Mouse (Mus musculus): ENCODE data around the gene Il17c. TPM values are rescaled to one million over a fixed set of nuclear protein-coding genes. Genes with fewer than 3 reads are reported as not detected.

Gene Il17c
- total RNA-seq, 2 experiments from 2014 or later = not detected

DNA sequence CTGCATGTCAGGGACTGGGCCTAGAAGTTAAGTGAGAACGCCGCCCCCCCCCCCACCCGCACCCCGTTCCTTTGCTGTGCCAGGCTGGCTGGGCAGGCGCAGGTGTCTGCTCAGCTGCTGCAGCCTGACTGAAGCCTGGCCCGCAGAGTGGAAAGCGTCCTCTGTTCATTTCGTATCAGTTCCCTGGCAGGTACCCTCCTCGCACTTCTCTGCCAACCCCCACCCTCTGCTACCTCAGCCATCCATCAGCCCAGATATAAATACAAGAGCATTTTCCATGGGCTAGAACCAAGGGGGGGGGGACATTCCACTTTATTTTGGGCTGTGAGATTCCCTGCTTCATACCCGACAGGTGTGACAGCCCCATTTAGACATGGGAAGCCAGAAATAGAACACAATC lies 30.3 kb downstream of the Il17c start:
- DNase-seq (ENCODE audit: low spot score) = no peak
- intact Hi-C loops (cut with DNase I) = no loop called here

DNA sequence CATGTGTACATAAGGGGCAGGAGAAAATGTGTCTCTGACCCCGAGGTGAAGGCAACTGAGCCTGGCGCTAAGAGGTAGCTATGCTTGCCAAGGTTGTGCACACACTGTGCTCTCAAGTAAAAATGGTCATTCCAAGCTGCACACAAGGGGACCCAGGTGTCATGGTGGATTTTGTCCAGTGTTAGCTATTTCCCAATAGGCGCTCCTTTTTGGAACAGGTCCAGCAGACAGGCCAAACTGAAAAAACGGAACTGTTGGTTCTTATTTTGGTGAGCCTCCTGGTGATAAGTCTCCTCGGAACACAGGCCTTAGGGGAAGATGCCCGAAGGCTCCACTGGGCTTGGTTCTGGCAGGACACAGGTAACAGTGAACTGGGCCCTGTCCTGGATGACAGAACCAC lies 32.6 kb downstream of the Il17c start:
- intact Hi-C loops (cut with DNase I) = no loop called here
- no peak for DNase-seq (ENCODE audit: low spot score)

DNA sequence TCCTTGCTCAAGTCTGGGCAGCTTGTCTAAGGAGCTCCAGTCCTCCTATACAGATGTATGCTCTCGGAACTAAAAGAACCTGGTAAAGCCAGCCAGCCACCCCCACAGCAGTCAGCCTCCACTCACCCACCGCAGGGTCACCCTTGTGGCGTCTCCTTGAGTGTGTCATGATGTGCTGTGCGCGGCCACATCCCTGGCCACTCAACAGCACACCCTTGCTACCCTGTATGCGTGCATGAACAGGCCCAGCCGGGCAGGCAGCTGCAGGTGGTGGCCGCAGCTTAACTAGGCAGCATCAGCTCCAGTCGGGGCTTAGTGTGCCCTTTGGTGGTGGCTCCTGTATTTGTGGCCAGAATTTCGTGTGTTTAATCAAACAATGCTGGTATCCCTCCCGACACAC lies 35.4 kb downstream of the Il17c start:
- no peak for DNase-seq (ENCODE audit: low spot score)
- intact Hi-C loops (cut with DNase I) = no loop called here

DNA sequence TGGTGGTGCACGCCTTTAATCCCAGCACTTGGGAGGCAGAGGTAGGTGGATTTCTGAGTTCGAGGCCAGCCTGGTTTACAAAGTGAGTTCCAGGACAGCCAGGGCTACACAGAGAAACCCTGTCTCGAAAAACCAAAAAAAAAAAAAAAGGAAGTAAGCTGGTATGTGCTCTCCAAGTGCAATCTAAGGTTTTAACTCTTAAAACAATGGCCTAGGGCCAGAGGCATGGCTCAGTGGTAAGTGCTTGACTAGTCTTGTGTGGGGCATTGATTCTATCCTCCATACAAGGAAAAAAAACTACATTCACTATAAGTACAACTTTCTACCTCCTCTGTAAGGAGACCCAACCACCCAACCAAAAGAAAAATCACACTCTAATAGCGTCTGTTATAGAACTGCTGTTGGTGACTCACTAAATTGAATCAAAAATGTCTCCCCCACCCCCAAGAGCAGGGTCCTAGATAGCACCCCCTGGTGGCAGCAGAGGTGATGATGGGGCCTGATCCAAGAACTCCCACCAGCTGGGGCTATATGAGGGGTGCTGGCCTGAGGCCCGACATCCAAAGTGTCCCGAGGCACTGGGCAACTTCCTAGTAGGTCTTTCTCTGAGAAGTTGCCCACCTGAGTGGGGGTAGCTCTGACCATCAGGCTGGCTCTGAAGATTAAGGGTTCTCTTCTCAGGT lies 37.5 kb downstream of the Il17c start:
- DNase-seq (ENCODE audit: low spot score) = no peak
- intact Hi-C loops (cut with DNase I) = no loop called here

DNA sequence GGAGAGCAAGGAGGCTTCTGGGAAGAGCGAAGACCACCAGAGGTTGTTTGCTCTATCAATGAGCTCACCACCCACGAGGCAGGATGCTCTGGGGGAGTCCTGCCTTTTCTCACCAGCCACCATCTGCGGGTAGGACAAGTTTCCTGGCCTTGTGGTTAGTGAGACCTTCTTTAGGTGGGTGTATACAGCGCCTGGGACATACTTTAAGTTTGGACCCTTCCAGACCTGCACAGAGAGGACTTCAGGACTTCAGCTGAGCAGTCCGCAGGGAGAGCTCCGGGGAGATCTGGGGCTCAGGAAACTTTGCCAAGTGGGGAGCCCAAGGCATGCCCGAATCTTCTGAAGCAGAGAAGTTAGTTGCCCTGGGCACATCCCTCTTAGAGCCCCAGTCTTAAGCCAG lies 38.2 kb downstream of the Il17c start:
- no peak for DNase-seq (ENCODE audit: low spot score)
- intact Hi-C loops (cut with DNase I) = no loop called here

DNA sequence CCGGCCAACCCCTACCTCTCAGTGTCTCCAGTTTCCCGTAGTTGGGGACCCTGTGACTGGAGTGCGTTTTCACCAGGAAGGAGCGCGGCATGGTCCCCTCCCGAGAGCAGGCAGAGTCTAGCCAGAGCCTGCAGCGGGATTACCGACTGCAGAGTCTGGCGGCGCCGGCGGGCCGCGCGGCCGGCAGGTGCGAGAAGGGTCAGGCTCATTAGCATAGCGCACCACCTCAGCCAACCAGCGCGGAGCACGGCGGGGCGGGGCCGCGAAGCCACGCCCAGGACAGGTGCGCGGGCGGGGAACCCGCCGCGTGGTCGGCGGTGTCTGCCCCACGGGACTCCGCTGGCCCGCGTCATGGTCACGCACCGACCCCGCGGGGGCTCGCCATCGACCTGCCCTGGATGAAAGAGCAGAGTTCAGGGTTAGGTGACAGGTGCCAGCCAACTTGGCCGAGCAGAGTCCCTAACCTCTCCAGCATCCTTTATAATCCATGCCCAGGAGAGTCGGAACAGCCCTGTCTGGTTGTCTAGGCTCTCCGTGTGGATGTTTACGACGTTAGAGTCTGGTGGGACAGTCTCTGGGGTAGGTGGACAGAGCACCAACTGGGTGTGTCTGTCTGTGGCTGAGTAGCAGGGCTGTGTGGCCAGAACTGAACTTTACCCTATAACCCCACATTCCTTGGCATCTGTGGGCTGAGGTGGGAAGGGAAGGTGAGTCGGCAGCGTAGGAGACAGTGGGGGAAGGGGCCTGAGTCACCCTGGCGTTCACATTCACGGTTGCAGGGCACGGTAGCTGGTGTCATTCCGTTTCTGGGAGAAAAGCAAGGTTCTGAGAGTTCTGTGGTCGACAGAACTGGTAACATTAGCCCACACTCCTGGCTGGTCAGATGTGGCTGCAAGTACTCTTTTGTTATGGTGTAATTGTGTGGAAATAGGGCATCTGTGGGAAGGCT lies 39.0 kb downstream of the Il17c start, which contains the start of gene Snai3:
Snai3 (minus strand) TSS at position 210 of the 949 bp plus-strand sequence.
- DNase-seq (ENCODE audit: low spot score) = no peak
- intact Hi-C loops (cut with DNase I) = no loop called here

DNA sequence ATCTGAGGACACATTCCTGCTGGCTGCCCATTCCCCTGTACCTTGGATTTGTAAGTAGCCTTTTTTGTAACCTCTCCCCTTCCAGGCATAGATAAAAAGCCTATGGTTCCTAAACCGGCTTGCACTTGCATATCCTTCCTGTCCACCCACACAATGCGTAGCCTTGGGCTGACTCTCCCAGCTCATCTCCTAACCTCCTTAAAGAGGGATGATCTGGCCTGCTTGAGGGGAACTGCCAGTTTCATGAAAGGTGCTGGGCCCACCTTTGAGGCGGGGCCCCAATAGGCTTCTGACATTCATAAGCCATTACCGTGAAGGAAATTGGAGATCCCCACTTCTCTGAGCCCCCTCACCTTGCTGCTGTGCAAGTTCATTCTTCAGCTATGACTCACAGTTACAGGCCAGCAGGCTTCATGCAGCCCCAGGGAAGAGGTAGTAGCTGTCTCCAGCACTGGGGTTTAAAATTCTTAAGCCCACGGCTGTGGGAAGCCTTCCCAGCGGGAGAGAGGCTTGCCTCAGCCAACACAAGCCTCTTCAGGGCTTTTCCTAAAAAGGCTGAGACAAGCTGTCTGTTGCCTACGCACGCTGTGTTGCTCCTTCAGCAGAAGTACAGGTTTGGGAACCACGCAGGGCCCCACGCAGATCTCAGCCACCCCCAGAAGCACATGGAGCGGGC lies 39.8 kb downstream of the Il17c start:
- intact Hi-C loops (cut with DNase I) = no loop called here
- DNase-seq (ENCODE audit: low spot score) = no peak

DNA sequence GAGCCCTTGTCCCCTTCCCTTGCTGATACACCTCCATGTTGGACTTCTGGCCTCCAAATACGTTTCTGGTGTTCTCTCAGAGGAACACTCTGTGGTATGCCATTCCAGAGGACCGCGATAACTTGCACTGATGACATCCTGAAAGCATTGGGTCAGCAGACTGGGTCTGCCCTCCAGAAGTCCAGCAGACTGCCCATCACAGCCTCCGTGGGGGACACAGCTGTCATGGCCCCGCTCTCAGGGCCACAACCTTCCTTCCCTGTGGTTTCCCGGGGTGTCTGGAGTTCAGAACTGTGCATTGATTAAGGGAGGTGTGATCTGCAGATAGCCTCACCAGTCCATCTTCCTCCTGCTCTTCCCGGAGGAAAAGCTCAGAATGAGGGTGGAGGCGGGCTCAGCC lies 40.7 kb downstream of the Il17c start:
- DNase-seq (ENCODE audit: low spot score) = no peak
- intact Hi-C loops (cut with DNase I) = no loop called here

DNA sequence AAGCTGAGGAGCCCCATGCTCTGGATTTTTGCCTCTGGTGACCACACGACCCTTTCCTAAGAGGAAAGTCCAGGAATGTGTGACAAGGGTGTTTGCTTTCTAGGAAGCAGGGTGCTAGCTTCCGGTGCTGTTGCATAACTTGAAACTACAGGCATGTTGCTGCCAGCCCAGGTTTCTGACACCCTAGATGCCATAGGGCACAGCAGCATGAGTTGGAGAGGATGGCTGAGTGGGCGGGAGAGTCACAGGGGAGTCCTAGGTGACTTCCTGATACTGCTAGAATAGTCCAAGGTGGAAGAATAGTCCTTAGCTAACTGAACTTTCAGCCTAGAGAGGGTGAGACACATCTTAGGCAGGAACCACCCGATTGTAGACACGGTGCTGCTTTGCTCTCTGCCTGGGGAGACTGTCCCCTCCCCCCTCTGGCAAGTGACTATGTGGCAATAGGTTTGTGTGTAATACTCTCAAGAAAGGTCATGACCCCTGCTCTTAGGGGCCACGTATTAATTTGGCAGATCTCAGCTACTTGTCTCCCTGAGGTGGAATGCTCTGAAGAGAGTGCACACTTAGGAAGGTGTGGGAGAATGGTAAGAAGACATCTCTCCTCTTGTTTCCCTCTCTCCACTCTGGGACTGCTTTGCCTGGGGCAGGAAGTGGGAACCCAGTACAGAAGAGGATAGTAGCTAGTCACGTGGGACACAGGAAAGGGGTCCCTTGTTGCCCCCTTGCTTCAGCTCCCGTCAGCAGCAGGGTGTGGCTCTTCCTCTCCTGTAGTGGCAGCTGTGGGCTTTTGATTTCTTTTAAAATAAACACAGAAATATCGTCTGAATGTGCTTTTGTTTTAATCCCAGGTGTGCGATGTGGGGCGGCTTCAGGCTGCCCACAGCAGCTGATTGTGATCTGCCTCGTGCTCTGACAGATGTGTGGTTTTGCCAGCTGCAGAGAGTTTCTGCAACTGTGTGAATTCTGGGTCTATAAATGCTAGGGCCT lies 42.1 kb downstream of the Il17c start:
- no peak for DNase-seq (ENCODE audit: low spot score)
- intact Hi-C loops (cut with DNase I) = no loop called here

DNA sequence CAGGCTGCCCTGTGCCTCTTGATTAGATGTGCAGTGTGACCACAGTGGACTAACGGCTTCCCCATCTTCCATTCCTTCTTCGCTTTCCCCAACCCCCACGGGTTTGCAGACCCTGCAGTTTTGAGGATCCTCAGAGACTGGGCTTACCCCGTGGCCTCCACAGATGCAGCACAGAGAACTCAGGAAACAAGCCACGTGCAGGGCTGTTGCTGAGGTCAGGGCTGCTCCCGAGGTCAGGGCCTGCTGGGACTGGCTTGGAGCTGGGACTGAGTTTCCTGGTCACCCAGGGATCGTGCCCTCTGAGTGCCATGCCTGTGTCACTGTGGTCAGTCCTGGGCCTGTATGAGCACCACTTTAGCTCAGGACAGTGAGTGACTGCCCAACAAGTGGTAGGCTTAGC lies 43.2 kb downstream of the Il17c start:
- intact Hi-C loops (cut with DNase I) = no loop called here
- DNase-seq (ENCODE audit: low spot score) = no peak

DNA sequence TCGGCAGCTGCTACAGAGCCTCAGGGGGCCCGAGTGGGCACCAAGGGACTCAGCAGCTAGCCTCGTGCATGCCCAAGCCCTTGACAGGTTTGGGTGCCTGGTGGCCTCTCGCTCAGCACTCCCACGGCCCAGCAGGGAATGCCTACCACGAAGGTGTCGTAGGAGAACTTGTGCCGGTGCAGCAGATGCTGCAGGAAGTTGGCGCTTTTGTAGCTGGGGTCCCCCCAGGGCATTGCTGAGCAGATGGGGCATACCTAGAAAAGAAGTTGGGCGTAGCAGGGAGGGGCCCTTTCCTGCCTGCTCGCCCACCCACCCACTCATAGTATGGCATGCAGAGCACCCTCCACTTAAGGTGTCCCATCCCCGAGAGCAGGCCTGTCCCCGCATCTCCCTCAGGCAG lies 46.0 kb downstream of the Il17c start:
- no peak for DNase-seq (ENCODE audit: low spot score)
- intact Hi-C loops (cut with DNase I) = no loop called here

DNA sequence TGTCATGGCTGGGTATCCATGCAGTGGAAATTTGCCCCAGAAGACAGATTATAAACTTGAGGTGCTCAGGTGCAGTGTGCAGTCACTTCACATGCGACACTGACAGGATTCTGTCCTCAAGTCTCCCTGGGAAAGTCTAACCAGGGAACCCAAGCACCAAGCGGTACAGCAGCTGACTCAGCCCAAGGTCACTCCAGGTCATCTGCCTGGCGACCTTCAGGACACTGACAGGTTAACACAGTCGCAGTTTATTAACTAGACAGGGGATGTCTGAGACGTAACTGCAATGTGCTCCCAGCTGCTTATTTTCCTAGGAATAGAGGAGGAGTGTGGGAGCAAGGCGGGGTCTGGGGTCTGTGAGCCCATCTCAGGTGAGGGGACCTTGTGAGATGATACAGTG lies 47.6 kb downstream of the Il17c start:
- no peak for DNase-seq (ENCODE audit: low spot score)

DNA sequence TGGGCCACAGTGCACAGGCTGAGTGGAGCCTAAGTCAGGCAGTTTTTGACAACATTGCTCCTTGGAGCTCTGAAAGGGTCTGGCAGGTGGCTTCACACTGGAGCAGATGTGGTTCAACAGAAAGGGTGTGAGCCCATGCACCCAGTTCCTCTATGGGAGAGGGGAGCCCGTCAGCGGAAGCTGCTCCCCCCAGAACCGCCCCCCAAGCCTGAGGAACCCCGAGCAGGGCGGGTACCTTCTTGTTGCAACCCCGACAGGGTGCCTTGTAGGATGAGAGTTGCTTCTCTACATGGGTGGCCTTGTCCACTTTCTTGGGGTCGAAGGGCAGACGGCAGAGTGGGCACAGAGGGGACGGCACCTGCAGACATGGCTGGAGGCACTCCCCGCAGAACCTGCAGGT lies 48.1 kb downstream of the Il17c start:
- DNase-seq (ENCODE audit: low spot score) = no peak
- intact Hi-C loops (cut with DNase I) = no loop called here

More for the DNA sequence above, 47.6 kb downstream of the Il17c start:
- intact Hi-C loops (cut with DNase I) = no loop called here

DNA sequence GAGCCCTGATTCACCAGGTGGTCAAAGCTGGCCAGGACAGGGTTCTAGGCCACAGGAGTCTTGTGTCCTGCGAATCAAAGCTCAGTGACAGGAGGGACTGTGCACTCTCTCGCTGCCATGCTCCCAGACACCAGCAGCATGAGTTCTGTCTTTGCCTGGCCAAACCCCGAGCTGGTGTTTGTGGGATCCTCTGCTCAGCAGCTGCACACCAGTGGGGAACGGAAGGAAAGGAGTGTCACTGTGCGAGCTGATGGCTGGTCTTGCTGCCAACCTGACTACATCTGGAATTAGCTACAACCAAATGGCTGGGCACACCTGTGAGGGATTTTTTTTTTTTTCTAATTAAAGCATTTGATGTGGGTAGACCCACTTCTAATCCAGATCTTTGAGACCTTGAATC lies 48.9 kb downstream of the Il17c start:
- intact Hi-C loops (cut with DNase I) = no loop called here
- DNase-seq (ENCODE audit: low spot score) = no peak

Small RNA genes within 50 kb of the gene (microRNA-seq; reads per million reads assigned to microRNA genes)
- not detected for gene Gm24366

Other genes starting within 250 kb of the Il17c start
- gene Zfpm1, start 139.9 kb upstream of the Il17c start, total RNA-seq (2021) = 10 to 100 TPM; 21.3 to 22.6 TPM
- not detected for gene Trhr2, start 61.3 kb upstream of the Il17c start, total RNA-seq (2021)
- gene Zc3h18, start 45.4 kb upstream of the Il17c start, total RNA-seq (2021) = 10 to 100 TPM; 20.1 to 21.8 TPM
- gene Cyba, start 10.9 kb downstream of the Il17c start, total RNA-seq (2021) = 10 to 100 TPM; 39.4 to 45.3 TPM
- gene Mvd, start 21.4 kb downstream of the Il17c start, total RNA-seq (2021) = 1 to 10 TPM; 5.3 to 5.7 TPM
- 1 to 10 TPM; 2.5 to 2.7 TPM for gene Snai3, start 38.7 kb downstream of the Il17c start, total RNA-seq (2021)
- 10 to 100 TPM; 35.8 to 38.2 TPM for gene Rnf166, start 54.0 kb downstream of the Il17c start, total RNA-seq (2021)
- gene Ctu2, start 54.1 kb downstream of the Il17c start, total RNA-seq (2021) = 10 to 100 TPM in 1 of 2 experiments, 1 to 10 TPM in 1; 7.3 to 11.4 TPM
- 10 to 100 TPM; 17.2 to 19.1 TPM for gene Piezo1, start 129.3 kb downstream of the Il17c start, total RNA-seq (2021)
- 1 to 10 TPM; 2.7 to 3.2 TPM for gene Cdt1, start 146.0 kb downstream of the Il17c start, total RNA-seq (2021)
- gene Aprt, start 154.9 kb downstream of the Il17c start, total RNA-seq (2021) = 10 to 100 TPM; 30.6 to 39.3 TPM
- gene Galns, start 189.4 kb downstream of the Il17c start, total RNA-seq (2021) = 1 to 10 TPM; 2.9 to 3.4 TPM
- gene Trappc2l, start 189.6 kb downstream of the Il17c start, total RNA-seq (2021) = 10 to 100 TPM; 58.4 to 62.8 TPM
- gene Pabpn1l, start 200.7 kb downstream of the Il17c start, total RNA-seq (2021) = not detected